Mouse (Mus musculus) cerebellum, postnatal 10 days (tissue): ENCODE measurements around the gene Slc2a9.

Experiments
- DNase-seq, 2 experiments: peaks; one replicate each; pipeline ENCODE4 v3.0.0; 2021; ENCODE audit warnings: mixed read lengths in 2 of 2

The Slc2a9 gene

GRCm38 (mm10) chr5:38366650-38367470 lies 136.1 kb downstream of the Slc2a9 start:
- DNase-seq, result peak; percentile 40 to 44

- no peak for DNase-seq
These were observed 137.4 kb downstream of the Slc2a9 start for GRCm38 (mm10) chr5:38365521-38365920.

- DNase-seq, result no peak
These were observed 138.5 kb downstream of the Slc2a9 start for GRCm38 (mm10) chr5:38364396-38364795.

GRCm38 (mm10) chr5:38359716-38360115 lies 143.2 kb downstream of the Slc2a9 start:
- DNase-seq, result no peak

- DNase-seq, result no peak
These were observed 146.0 kb downstream of the Slc2a9 start for GRCm38 (mm10) chr5:38356927-38357326.

- DNase-seq, result no peak
These were observed 152.5 kb downstream of the Slc2a9 start for GRCm38 (mm10) chr5:38350351-38350929.

GRCm38 (mm10) chr5:38346646-38347432 lies 156.1 kb downstream of the Slc2a9 start:
- no peak for DNase-seq

- no peak for DNase-seq
These were observed 159.8 kb downstream of the Slc2a9 start for GRCm38 (mm10) chr5:38343101-38343500.

- peak in 1 of 2 experiments; percentile 22 for DNase-seq
These were observed 168.4 kb downstream of the Slc2a9 start for GRCm38 (mm10) chr5:38334582-38334981.

GRCm38 (mm10) chr5:38333381-38333780 lies 169.6 kb downstream of the Slc2a9 start:
- DNase-seq, result no peak

GRCm38 (mm10) chr5:38318966-38319786 lies 183.8 kb downstream of the Slc2a9 start, which contains the start of gene Drd5:
TSS of gene Drd5 (plus strand) at chr5:38319367.
- peak; percentile 67 to 69 for DNase-seq

GRCm38 (mm10) chr5:38309795-38310194 lies 193.1 kb downstream of the Slc2a9 start:
- no peak for DNase-seq

GRCm38 (mm10) chr5:38308873-38309272 lies 194.1 kb downstream of the Slc2a9 start:
- DNase-seq, result peak; percentile 84 to 88

GRCm38 (mm10) chr5:38307255-38308101 lies 195.5 kb downstream of the Slc2a9 start:
- DNase-seq, result peak; percentile 96 to 98

- no peak for DNase-seq
These were observed 197.7 kb downstream of the Slc2a9 start for GRCm38 (mm10) chr5:38305241-38305640.

- DNase-seq, result peak; percentile 30 to 32
These were observed 200.3 kb downstream of the Slc2a9 start for GRCm38 (mm10) chr5:38302651-38303050.

GRCm38 (mm10) chr5:38301761-38302411 lies 201.1 kb downstream of the Slc2a9 start:
- no peak for DNase-seq
